Mouse (Mus musculus): ENCODE results near the gene Dnttip2.
"Not testable (repeated sequence)": the region's sequence is repeated elsewhere in the genome, so short reads cannot be mapped to it uniquely, and the experiment has no call there.

The Dnttip2 gene

GRCm38 (mm10) chr3:122274241-122275024, at the start of gene Dnttip2:
Gene Dnttip2, plus strand, starts transcription at chr3:122274388.
- ChIA-PET POLR2A (interaction anchor here (0.5 to 1.6 kb wide), 35 partner anchors 8 to 1396 kb away, joined by 3 to 13 read pairs (median 4); partner anchors contain the start of genes Gclm (in 2 of the 4), Arhgap29 (in 1 of the 4), Bcar3 (in 1 of the 4) and Cnn3 (in 1 of the 4)), CTCF (interaction anchor here in 1 of 4 experiments (0.6 to 1.0 kb wide), 2 partner anchors 20 to 105 kb away, joined by 3 read pairs; partner anchors contain the start of gene Bcar3)

GRCm38 (mm10) chr3:122226972-122227371, 47.2 kb upstream of the Dnttip2 start:
- POLR2A ChIA-PET = not testable (repeated sequence)

GRCm38 (mm10) chr3:122235772-122236171, 38.4 kb upstream of the Dnttip2 start:
- POLR2A ChIA-PET = no interaction called here

More at GRCm38 (mm10) chr3:122226972-122227371, 47.2 kb upstream of the Dnttip2 start:
- CTCF ChIA-PET = not testable (repeated sequence)

GRCm38 (mm10) chr3:122242876-122243275, 31.3 kb upstream of the Dnttip2 start:
- ChIA-PET CTCF (no interaction called here), POLR2A (interaction anchor here in 3 of 4 experiments (0.7 to 1.6 kb wide), 9 partner anchors 9 to 239 kb away, joined by 3 to 9 read pairs (median 3); partner anchors contain the start of gene Dnttip2 (in 1 of the 3))

More at GRCm38 (mm10) chr3:122235772-122236171, 38.4 kb upstream of the Dnttip2 start:
- CTCF ChIA-PET = interaction anchor here in 1 of 4 experiments (0.7 kb wide), 1 partner anchor 653 kb away, joined by 3 read pairs; no protein-coding TSS in a partner anchor

- POLR2A ChIA-PET = interaction anchor here in 3 of 4 experiments (0.7 to 1.6 kb wide), 10 partner anchors 8 to 238 kb away, joined by 3 to 9 read pairs (median 3); partner anchors contain the start of gene Dnttip2 (in 1 of the 3)
- CTCF ChIA-PET = no interaction called here
Observed at GRCm38 (mm10) chr3:122243416-122244167, 30.6 kb upstream of the Dnttip2 start.

- POLR2A ChIA-PET = interaction anchor here in 1 of 4 experiments (1.0 to 3.5 kb wide), 3 partner anchors 12 to 1264 kb away, joined by 3 to 17 read pairs (median 8); no protein-coding TSS in a partner anchor
- CTCF ChIA-PET = interaction anchor here in 1 of 4 experiments (0.7 kb wide), 1 partner anchor 75 kb away, joined by 3 read pairs; no protein-coding TSS in a partner anchor
Observed at GRCm38 (mm10) chr3:122244759-122245158, 29.4 kb upstream of the Dnttip2 start.

- ChIA-PET CTCF (interaction anchor here (0.6 to 1.2 kb wide), 6 partner anchors 11 to 190 kb away, joined by 3 to 5 read pairs (median 3); no protein-coding TSS in a partner anchor), POLR2A (interaction anchor here in 3 of 4 experiments (1.0 to 3.5 kb wide), 13 partner anchors 9 to 1263 kb away, joined by 3 to 17 read pairs (median 4); partner anchors contain the start of gene Dnttip2 (in 2 of the 3))
Observed at GRCm38 (mm10) chr3:122245215-122245877, 28.8 kb upstream of the Dnttip2 start, which contains the start of gene Gclm. Gene Gclm, plus strand, starts transcription at chr3:122245557.

GRCm38 (mm10) chr3:122245878-122246332, 28.3 kb upstream of the Dnttip2 start:
- ChIA-PET CTCF (interaction anchor here in 3 of 4 experiments (0.6 to 1.2 kb wide), 4 partner anchors 10 to 76 kb away, joined by 3 read pairs; no protein-coding TSS in a partner anchor), POLR2A (interaction anchor here in 3 of 4 experiments (0.7 to 3.5 kb wide), 16 partner anchors 8 to 1263 kb away, joined by 3 to 17 read pairs (median 4); partner anchors contain the start of gene Dnttip2 (in 2 of the 3))

GRCm38 (mm10) chr3:122246406-122246805, 27.8 kb upstream of the Dnttip2 start:
- POLR2A ChIA-PET = interaction anchor here in 3 of 4 experiments (0.6 to 3.5 kb wide), 17 partner anchors 8 to 1262 kb away, joined by 3 to 17 read pairs (median 4); partner anchors contain the start of gene Dnttip2 (in 2 of the 3)
- CTCF ChIA-PET = interaction anchor here in 2 of 4 experiments (1.1 to 1.2 kb wide), 2 partner anchors 9 to 76 kb away, joined by 3 read pairs; no protein-coding TSS in a partner anchor

- CTCF ChIA-PET = no interaction called here
- POLR2A ChIA-PET = interaction anchor here in 3 of 4 experiments (0.5 to 3.5 kb wide), 15 partner anchors 9 to 975 kb away, joined by 3 to 17 read pairs (median 4); partner anchors contain the start of gene Dnttip2 (in 2 of the 3)
Observed at GRCm38 (mm10) chr3:122246986-122247767, 27.0 kb upstream of the Dnttip2 start.

GRCm38 (mm10) chr3:122247768-122248100, 26.5 kb upstream of the Dnttip2 start:
- ChIA-PET CTCF (no interaction called here), POLR2A (interaction anchor here in 3 of 4 experiments (0.5 to 3.5 kb wide), 8 partner anchors 9 to 895 kb away, joined by 3 to 17 read pairs (median 5); partner anchors contain the start of gene Dnttip2 (in 2 of the 3))

GRCm38 (mm10) chr3:122252466-122253253, 21.5 kb upstream of the Dnttip2 start:
- ChIA-PET CTCF (no interaction called here), POLR2A (interaction anchor here in 2 of 4 experiments (0.6 to 1.6 kb wide), 3 partner anchors 9 to 366 kb away, joined by 3 to 5 read pairs (median 3); no protein-coding TSS in a partner anchor)

GRCm38 (mm10) chr3:122254050-122254449, 20.1 kb upstream of the Dnttip2 start:
- POLR2A ChIA-PET = interaction anchor here in 2 of 4 experiments (0.9 to 3.0 kb wide), 6 partner anchors 8 to 106 kb away, joined by 3 to 15 read pairs (median 3); partner anchors contain the start of gene Gclm (in 1 of the 2)
- CTCF ChIA-PET = not testable (repeated sequence)

GRCm38 (mm10) chr3:122269986-122270385, 4.2 kb upstream of the Dnttip2 start:
- ChIA-PET POLR2A (interaction anchor here in 3 of 4 experiments (0.6 to 2.8 kb wide), 7 partner anchors 11 to 128 kb away, joined by 3 to 11 read pairs (median 4); partner anchors contain the start of gene Bcar3 (in 1 of the 3)), CTCF (interaction anchor here in 3 of 4 experiments (0.6 to 1.2 kb wide), 5 partner anchors 17 to 305 kb away, joined by 4 to 9 read pairs (median 5); no protein-coding TSS in a partner anchor)

GRCm38 (mm10) chr3:122272565-122272964, 1.6 kb upstream of the Dnttip2 start:
- CTCF ChIA-PET = not testable (repeated sequence)
- POLR2A ChIA-PET = interaction anchor here in 1 of 4 experiments (0.7 kb wide), 1 partner anchor 20 kb away, joined by 3 read pairs; no protein-coding TSS in a partner anchor
